Mouse (Mus musculus): ENCODE results near the gene Rundc3a. TPM values are rescaled to one million over a fixed set of nuclear protein-coding genes. Genes with fewer than 3 reads are reported as not detected.
"Not testable (repeated sequence)": the region's sequence is repeated elsewhere in the genome, so short reads cannot be mapped to it uniquely, and the experiment has no call there.

The Rundc3a gene
- polyA plus RNA-seq, 1 experiment from 2014 or later = 57.0 TPM

GRCm38 (mm10) chr11:102408888-102409794 is 15.9 kb downstream of the Rundc3a start:
- H3K4me1 ChIP-seq (replicated peaks) = peaks cover 55% of the 10 kb centered on the region
- 41% methylated on average over 15 of the region's 15 CpGs for WGBS
- peaks cover 13% of the 10 kb centered on the region for H3K36me3 ChIP-seq
- H3K4me3 ChIP-seq = peak overlapping the region; percentile 89
- no peak for DNase-seq (ENCODE audit: low spot score)
- H3K27ac ChIP-seq = peak overlapping the region; percentile 95
- no peaks in the 10 kb centered on the region for H3K9me3 ChIP-seq
- no peaks in the 10 kb centered on the region for H3K27me3 ChIP-seq (ENCODE audit: insufficient read depth, poor library complexity, severe bottlenecking)

DNA sequence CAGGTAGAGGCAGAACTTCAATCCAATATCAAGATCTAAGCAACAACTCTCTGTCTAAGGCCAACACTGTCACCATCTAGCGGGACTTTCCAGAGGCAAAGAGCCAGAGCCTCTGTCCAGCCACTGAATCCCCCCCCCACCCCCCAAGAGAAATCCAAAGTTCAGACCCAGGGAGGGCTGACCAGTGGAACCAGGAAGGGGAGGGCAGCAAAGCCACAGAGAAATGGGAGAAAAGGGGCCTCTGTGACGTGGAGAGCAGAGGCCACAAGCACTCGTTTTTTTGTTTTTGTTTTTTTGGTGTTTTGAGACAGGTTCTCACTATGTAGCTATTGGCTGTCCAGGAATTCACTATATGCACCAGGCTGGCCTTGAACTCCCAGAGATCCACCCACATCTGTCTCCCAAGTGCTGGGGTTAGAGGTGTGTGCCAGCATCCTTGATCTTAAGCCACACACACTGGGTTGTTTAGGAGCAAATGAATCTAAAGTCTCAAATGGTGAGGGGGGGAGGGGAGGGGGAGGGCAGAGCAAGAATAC is 16.7 kb downstream of the Rundc3a start:
- no peak for DNase-seq (ENCODE audit: low spot score)
- no peaks in the 10 kb centered on the region for H3K27me3 ChIP-seq (ENCODE audit: insufficient read depth, poor library complexity, severe bottlenecking)
- WGBS = 84% methylated on average over 3 of the region's 3 CpGs
- no peaks in the 10 kb centered on the region for H3K9me3 ChIP-seq
- H3K4me1 ChIP-seq (replicated peaks) = peaks cover 48% of the 10 kb centered on the region
- no peak overlapping the region for H3K27ac ChIP-seq
- peak overlapping the region; percentile 16; the same call in 1 of the 2 replicates for H3K4me3 ChIP-seq
- H3K36me3 ChIP-seq = peaks cover 6% of the 10 kb centered on the region

DNA sequence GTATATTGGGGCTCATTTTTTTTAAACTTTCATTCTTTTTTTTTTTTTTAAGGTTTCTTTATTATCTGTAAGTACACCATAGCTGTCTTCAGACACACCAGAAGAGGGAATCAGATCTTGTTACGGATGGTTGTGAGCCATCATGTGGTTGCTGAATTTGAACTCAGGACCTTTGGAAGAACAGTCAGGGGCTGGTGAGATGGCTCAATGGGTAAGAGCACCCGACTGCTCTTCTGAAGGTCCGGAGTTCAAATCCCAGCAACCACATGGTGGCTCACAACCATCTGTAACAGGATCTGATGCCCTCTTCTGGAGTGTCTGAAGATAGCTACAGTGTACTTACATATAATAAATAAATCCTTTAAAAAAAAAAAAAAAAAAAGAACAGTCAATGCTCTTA is 17.1 kb downstream of the Rundc3a start:
- H3K36me3 ChIP-seq; DNase-seq (ENCODE audit: low spot score); H3K9me3 ChIP-seq; H3K4me3 ChIP-seq; H3K27ac ChIP-seq; H3K27me3 ChIP-seq (ENCODE audit: insufficient read depth, poor library complexity, severe bottlenecking): not testable (repeated sequence)
- 90% methylated on average over 3 of the region's 3 CpGs for WGBS
- H3K4me1 ChIP-seq (replicated peaks) = peaks cover 43% of the 10 kb centered on the region

- no peaks in the 10 kb centered on the region for H3K9me3 ChIP-seq
- no peak for DNase-seq (ENCODE audit: low spot score)
Measured at GRCm38 (mm10) chr11:102411061-102411460, 17.9 kb downstream of the Rundc3a start.

GRCm38 (mm10) chr11:102411704-102412103 is 18.5 kb downstream of the Rundc3a start:
- Histone ChIP-seq H3K27ac (no peak overlapping the region), H3K27me3 (ENCODE audit: insufficient read depth, poor library complexity, severe bottlenecking) (no peaks in the 10 kb centered on the region), H3K4me1 (replicated peaks) (peaks cover 30% of the 10 kb centered on the region), H3K9me3 (no peaks in the 10 kb centered on the region), H3K4me3 (no peak overlapping the region; the same call in 1 of the 2 replicates), H3K36me3 (no peaks in the 10 kb centered on the region)
- 9% methylated on average over 11 of the region's 11 CpGs for WGBS
- DNase-seq (ENCODE audit: low spot score) = peak; percentile 91

More at GRCm38 (mm10) chr11:102411061-102411460, 17.9 kb downstream of the Rundc3a start:
- Histone ChIP-seq H3K4me1 (replicated peaks) (peaks cover 36% of the 10 kb centered on the region), H3K4me3 (no peak overlapping the region), H3K27me3 (ENCODE audit: insufficient read depth, poor library complexity, severe bottlenecking) (no peaks in the 10 kb centered on the region), H3K27ac (no peak overlapping the region), H3K36me3 (no peaks in the 10 kb centered on the region)
- WGBS = 88% methylated on average over 3 of the region's 3 CpGs

DNA sequence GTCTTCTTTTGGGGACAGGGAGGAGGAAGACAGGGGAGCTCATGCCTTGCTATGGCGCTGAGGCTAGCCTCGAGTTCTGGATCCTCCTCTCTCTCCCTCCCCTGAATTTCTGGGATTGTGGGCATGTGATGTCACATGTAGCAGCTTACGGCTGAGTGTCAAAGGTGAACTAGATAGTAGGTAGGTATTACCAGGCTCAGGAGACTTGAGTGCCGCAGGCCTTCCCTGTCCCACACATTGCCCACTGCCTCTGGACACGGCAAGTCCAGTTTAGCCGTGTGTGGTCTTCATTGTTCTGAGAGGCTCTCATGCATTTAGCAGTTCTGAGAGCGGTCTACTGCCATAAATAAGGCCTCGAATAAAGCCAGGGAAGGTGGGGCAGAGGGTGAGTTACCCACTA is 19.9 kb downstream of the Rundc3a start:
- peaks cover 16% of the 10 kb centered on the region for H3K4me1 ChIP-seq (replicated peaks)
- no peaks in the 10 kb centered on the region for H3K9me3 ChIP-seq
- DNase-seq (ENCODE audit: low spot score) = no peak
- WGBS = 75% methylated on average over 8 of the region's 8 CpGs
- no peaks in the 10 kb centered on the region for H3K36me3 ChIP-seq
- no peaks in the 10 kb centered on the region for H3K27me3 ChIP-seq (ENCODE audit: insufficient read depth, poor library complexity, severe bottlenecking)
- no peak overlapping the region for H3K27ac ChIP-seq
- H3K4me3 ChIP-seq = no peak overlapping the region

DNA sequence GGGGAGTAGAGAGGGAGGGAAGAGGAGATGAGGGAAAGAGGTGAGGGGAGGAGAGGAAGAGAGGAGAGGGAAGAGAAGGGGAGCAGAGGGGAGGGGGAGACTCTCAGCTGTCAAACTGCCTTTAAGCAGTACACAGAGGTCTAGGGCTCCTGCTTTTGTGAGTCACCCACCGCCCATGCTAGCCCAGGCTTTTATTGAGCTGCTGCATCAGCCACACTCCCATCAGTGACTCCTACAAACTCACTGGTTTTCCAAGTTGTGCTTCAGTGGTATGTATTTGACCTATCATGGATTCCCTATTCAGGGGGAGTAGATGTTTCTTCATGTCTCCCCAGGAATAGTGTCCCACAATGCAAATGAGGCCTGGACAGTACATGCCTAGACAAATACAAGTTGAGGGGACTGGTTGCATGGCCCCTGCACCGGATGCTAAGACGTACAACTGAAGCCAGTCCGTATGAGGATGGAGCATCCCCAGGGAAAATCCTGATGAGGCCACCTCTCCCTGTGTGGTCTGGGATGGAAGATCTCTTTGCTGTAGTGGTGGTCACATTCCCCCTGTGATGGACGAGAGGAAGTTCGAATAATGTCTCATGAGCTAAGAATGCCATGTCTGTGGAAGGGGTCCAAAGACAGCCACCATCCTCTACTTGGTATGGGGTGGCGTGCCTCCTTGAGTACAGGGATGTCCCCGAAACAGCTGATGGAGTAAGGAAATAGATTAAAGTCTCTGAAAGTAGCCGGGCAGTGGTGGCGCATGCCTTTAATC is 22.0 kb downstream of the Rundc3a start:
- Histone ChIP-seq H3K27ac (no peak overlapping the region), H3K9me3 (no peaks in the 10 kb centered on the region), H3K27me3 (ENCODE audit: insufficient read depth, poor library complexity, severe bottlenecking) (no peaks in the 10 kb centered on the region), H3K36me3 (no peaks in the 10 kb centered on the region), H3K4me1 (replicated peaks) (0 out of 2 replicates have a peak, but pooled peaks cover 6% of the 10 kb centered on the region), H3K4me3 (no peak overlapping the region)
- no peak for DNase-seq (ENCODE audit: low spot score)
- WGBS = 75% methylated on average over 10 of the region's 10 CpGs

DNA sequence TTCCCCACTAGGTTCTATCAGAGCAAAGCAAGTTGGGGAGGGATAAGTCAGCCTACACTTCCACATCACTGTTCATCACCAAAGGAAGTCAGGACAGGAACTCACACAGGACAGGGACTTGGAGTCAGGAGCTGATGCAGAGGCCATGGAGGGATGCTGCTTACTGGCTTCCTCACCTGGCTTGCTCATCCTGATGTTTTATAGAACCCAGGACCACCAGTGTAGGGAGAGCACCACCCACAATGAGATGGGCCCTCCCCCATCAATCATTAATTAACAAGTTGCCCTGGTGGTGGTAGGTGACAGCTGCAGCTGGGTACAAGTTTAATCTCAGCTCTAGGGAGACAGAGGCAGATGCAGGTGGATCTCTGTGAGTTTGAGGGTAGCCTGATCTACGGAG is 24.0 kb downstream of the Rundc3a start:
- DNase-seq (ENCODE audit: low spot score) = no peak
- Histone ChIP-seq H3K36me3 (no peaks in the 10 kb centered on the region), H3K4me3 (no peak overlapping the region), H3K9me3 (no peaks in the 10 kb centered on the region), H3K27ac (no peak overlapping the region), H3K4me1 (replicated peaks) (no peaks in the 10 kb centered on the region), H3K27me3 (ENCODE audit: insufficient read depth, poor library complexity, severe bottlenecking) (no peaks in the 10 kb centered on the region)
- 72% methylated on average over 1 of the region's 1 CpGs for WGBS

GRCm38 (mm10) chr11:102418887-102419286 is 25.7 kb downstream of the Rundc3a start:
- no peak for DNase-seq (ENCODE audit: low spot score)
- Histone ChIP-seq H3K36me3 (no peaks in the 10 kb centered on the region), H3K4me3 (no peak overlapping the region), H3K9me3 (no peaks in the 10 kb centered on the region), H3K27ac (no peak overlapping the region), H3K27me3 (ENCODE audit: insufficient read depth, poor library complexity, severe bottlenecking) (no peaks in the 10 kb centered on the region), H3K4me1 (replicated peaks) (no peaks in the 10 kb centered on the region)

- Histone ChIP-seq H3K4me3 (no peak overlapping the region), H3K4me1 (replicated peaks) (no peaks in the 10 kb centered on the region), H3K27me3 (ENCODE audit: insufficient read depth, poor library complexity, severe bottlenecking) (0 out of 2 replicates have a peak, but pooled peaks cover 4% of the 10 kb centered on the region), H3K36me3 (no peaks in the 10 kb centered on the region), H3K27ac (no peak overlapping the region), H3K9me3 (no peaks in the 10 kb centered on the region)
- 66% methylated on average over 8 of the region's 8 CpGs for WGBS
- DNase-seq (ENCODE audit: low spot score) = no peak
Measured at GRCm38 (mm10) chr11:102421559-102421958, 28.4 kb downstream of the Rundc3a start.

DNA sequence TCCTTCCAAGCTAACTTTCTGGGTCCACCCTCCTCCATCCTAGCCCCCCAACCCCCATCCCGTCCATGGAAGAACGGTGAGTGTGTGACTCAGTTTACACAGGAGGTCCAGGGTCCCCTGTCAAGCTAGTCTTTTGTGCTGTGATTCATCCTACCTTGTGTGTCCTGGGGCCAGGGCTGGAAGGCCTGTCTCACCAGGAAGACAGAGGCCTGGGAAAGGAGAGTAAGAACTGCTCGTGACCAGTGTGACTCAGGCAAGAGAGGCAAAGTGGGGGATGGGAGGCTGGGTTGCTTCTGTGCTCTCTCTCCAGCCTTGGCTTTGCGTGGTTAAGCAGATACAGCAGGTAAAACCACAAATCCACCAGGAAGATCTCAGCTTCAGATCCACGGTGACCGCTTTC is 31.5 kb downstream of the Rundc3a start:
- no peaks in the 10 kb centered on the region for H3K9me3 ChIP-seq
- no peak overlapping the region for H3K4me3 ChIP-seq
- H3K36me3 ChIP-seq = no peaks in the 10 kb centered on the region
- H3K27ac ChIP-seq = no peak overlapping the region
- H3K4me1 ChIP-seq (replicated peaks) = peaks cover 6% of the 10 kb centered on the region; the same call in 1 of the 2 replicates
- 76% methylated on average over 6 of the region's 6 CpGs for WGBS
- peaks cover 11% of the 10 kb centered on the region; the same call in 1 of the 2 replicates for H3K27me3 ChIP-seq (ENCODE audit: insufficient read depth, poor library complexity, severe bottlenecking)
- DNase-seq (ENCODE audit: low spot score) = no peak

GRCm38 (mm10) chr11:102425555-102426316 is 32.5 kb downstream of the Rundc3a start:
- Histone ChIP-seq H3K9me3 (no peaks in the 10 kb centered on the region), H3K27me3 (ENCODE audit: insufficient read depth, poor library complexity, severe bottlenecking) (peaks cover 11% of the 10 kb centered on the region; the same call in 1 of the 2 replicates), H3K27ac (no peak overlapping the region), H3K4me3 (no peak overlapping the region), H3K36me3 (no peaks in the 10 kb centered on the region), H3K4me1 (replicated peaks) (peaks cover 17% of the 10 kb centered on the region)
- WGBS = 88% methylated on average over 8 of the region's 8 CpGs
- no peak for DNase-seq (ENCODE audit: low spot score)

Data from hindbrain, embryonic 10.5 days (tissue).